Mouse (Mus musculus): ENCODE measurements at regions not wholly inside any gene's neighbourhood (a gene's known extent, or its start where the extent isn't known, plus 50 kb on each side); places are given as distances from the start of the nearest gene placed in this dataset.

DNA sequence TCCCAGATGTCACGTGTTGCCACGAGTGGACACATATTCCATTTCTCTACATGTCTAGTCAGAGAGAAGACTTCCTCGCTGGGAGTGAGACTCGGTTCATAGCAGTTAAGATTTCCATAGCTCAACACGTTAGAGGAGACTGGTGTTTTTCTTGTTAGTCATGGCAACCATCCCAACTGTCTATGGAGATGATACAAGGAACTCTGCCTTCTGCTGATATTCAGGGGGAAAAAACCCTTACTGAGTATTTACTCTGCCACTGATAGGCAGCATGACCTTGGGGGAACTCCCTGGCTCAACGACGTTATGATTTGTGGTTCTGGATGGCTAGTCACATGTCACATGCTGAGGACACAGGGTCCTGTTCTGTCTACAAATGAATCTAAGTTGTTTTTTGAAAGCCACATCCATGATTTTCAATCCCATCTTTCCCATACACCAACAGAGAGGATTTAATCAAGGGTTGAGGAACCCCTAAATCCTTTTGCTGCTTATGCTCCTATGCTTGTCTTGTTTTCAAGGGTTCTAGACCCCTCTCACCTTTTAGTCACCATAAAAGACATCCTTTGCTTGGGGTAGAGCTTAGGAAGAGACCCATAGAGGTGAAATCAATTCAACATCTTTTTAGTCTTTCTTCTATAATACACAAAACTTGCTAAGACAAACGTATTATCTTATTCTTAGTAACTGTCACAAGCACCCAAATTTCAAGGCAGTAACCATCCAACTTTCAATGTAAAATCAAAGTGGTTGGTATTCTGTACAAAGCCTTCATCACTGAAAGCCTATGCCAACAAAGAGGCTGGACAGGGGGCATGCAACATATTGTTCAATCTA lies 50.2 kb upstream of the Adtrp start:
- Histone ChIP-seq H3K36me3 (ENCODE audit: control insufficient read depth, insufficient read depth, low read length) (no peaks in the 10 kb centered on the region), H3K9ac (ENCODE audit: low read depth, low read length) (no peak overlapping the region), H3K4me3 (ENCODE audit: insufficient read depth, low read depth, low read length) (no peak overlapping the region), H3K4me1 (ENCODE audit: control insufficient read depth, insufficient read depth, low read length) (no peaks in the 10 kb centered on the region), H3K27ac (replicated peaks; ENCODE audit: insufficient read depth, low read depth, low read length) (no peak overlapping the region), H3K27me3 (ENCODE audit: control insufficient read depth, insufficient read depth, low read length) (no peaks in the 10 kb centered on the region), H3K79me2 (ENCODE audit: control insufficient read depth, insufficient read depth, low read length) (no peaks in the 10 kb centered on the region)
- TF ChIP-seq CTCF (IDR thresholded peaks at IDR 0.05; ENCODE audit: low read depth, low read length) (no peak), POLR2A (IDR thresholded peaks at IDR 0.05; ENCODE audit: extremely low read depth, insufficient read depth, low read length) (no peak)
- no peak for DNase-seq (ENCODE audit: extremely low read depth, low read depth, low spot score)
- WGBS: 80% methylated on average over 8 of the region's 8 CpGs

All from liver, adult 2 months (tissue).